Mouse (Mus musculus) kidney, adult 9 months (tissue): ENCODE measurements at regions not wholly inside any gene's neighbourhood (a gene's known extent, or its start where the extent isn't known, plus 50 kb on each side); places are given as distances from the start of the nearest gene placed in this dataset.
"Not testable (repeated sequence)": the region's sequence is repeated elsewhere in the genome, so short reads cannot be mapped to it uniquely, and the experiment has no call there.

Experiments used
- DNase-seq: peaks from one replicate; pipeline ENCODE4 v3.0.0; 2022

DNA sequence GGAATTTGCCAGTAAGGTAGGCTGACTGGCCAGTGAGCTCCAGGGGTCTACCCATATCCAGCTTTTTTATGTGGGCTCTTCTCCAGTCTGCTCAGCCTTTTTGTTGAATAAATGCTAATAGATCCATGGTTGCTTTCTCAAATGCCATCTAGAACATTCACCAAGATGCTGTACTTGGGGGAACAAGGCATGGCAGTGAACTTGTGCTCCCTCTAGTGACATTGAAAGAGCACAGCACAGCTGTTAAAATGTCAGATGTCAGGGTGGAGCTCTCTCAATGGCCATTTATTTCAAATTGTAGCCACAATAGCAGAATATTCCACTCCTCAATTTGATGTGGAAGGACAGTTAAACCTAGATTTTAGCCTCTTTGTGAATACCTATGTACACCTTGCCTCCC lies 86.3 kb downstream of the Kcnk1 start:
- DNase-seq: peak; percentile 20

DNA sequence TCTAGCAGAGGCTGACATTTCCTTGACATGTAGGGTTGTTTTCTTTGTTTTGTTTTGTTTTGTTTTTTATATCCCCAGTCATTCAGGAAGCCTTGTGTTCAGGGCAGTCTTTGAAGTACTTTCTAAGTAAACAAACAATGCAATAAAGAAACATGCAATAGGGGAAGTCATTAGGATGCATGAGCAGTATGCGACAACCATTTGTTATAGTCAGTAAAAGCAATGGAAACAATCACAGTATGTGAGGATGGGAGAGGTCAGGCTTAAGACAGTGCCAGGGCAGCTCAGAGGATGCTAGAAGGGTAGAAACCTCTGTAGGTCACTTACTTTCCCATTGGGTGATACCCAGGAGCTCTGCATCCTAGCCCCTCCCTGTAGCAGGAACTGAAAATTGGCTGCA lies 87.9 kb downstream of the Kcnk1 start:
- DNase-seq: no peak

DNA sequence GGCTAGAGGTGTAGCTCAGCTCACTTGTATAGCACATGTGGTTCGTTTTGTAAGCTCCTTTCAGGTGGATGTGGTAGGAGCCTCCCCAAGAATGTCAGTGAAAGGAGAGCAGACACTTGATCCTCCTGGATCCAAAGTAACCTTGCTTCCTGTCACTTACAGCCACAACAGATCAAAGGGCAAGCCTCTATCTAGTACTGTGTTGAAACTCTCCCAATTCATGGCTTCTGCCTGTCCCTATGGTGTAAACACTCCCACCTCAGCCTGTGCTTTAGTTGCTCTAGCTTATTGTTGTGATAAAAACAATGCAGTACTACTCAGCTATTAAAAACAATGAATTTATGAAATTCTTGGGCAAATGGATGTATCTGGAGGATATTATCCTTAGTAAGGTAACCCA lies 95.8 kb downstream of the Kcnk1 start:
- no peak for DNase-seq

DNA sequence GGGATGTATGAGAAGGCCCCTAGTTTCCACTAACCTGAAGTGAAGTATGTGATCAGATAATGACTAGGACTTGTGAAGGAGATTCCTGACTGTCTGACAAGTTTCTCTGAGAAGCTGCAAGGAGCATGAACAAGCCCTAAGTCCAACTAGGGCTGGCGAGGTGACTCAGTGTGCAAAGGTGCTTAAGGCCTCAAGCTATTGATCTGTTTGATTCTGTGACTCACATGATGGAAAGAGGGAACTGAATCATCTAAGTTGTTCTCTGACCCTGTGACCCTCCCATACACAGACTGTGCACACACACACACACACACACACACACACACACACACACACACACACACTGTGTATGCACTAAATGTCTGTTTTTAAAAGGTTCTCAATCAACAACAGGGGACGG lies 99.0 kb downstream of the Kcnk1 start:
- DNase-seq: no peak

DNA sequence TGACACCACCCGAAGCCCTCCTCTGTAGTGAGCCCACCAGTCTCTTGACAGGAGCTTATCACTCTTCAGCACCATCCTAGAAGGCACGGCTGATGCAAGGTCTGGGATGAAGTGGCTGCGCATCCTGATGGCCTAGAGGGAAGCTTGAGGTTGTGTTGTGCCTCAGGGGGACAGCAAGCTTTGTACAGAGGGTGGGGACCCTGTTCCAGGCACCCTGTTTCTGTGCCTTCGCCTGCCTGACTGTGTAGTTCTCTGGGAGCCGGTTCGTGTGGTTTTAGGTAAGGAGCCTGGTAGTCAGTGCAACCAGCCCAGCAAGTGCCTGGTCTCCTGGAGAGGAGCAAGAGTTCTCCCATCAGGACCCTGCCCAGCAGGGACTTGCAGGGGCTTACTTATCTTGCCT lies 101.1 kb downstream of the Kcnk1 start:
- no peak for DNase-seq

DNA sequence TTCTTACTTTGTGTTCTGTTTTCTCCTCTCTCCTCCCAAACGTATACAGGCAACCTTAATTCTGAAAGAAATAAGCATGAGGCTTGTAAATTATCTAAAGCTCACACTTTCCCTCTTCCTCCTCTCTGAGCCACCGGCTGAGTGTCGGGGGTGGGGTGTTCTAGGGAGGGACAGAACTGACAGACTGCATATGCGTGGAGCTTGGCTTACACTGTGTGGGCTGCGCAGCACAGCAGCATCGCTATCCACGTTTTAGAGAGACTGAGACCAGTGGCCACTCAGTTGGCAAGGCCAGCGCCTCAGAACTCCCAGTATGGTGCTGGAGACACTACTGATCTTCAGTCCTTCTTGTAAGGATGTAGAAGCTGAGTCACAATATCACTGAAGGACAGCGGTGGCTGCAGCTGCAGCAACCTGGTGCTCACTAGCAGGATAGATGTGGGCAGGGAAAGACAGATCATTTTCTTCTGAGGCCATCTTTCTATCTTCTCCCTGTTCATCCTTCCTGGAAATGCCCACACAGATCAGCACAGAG lies 101.7 kb downstream of the Kcnk1 start:
- DNase-seq: no peak

DNA sequence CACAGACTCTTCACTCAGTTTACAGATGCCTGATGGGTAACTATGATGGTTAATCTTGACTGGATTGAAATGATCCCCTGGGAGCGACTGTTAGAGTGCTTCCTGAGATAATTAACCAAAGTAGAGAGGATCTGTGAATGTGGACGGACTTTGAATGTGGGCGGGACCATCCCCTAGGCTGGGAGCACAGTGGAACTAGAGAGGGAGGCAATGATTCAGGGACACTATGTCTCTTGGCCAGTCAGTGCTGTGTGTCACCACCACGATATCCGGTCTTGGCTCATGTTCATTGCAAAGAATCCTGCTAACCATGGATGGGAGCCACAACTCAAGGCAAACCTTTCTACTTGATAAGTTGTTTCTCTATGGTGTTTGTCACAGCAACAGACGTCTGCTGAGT lies 103.9 kb downstream of the Kcnk1 start:
- DNase-seq: peak; percentile 84

DNA sequence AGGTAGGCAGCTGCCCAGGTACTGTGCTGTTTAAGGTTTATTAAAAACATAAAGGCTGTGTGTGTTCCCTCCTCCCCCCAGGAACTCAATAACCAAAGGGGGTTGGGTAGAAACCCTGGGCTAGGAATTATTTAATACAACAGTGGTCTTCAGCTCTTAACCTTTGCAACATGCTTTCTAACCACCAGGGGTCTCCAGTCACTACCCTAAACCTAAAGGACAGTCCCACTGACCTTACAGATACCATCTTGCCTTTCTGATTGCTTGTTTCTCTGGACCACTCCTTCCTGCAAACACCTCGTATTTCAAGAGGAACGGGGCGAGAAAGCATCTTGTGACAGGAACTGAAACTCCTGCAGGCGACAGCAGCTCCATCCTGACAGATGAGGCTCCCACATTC lies 104.9 kb downstream of the Kcnk1 start:
- DNase-seq: no peak

DNA sequence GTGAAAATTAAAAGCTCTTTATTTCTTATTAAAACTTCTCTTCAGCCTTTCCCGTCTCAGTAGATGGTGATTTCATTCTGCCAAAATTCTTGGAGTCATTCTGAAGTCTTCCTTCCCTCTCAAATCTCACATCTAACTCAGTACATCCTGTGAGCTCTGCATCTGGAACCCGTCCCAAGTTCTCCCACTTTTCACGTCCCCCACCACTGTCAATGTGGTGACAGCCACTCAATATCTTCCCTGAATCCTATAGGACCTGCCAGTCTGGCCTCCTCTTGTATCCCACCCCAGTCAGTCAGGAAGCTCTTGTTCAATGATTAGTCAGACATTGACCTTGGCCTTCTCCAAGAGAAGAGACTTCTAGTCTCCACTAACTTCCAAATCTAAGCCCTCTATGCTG lies 110.1 kb downstream of the Kcnk1 start:
- no peak for DNase-seq

DNA sequence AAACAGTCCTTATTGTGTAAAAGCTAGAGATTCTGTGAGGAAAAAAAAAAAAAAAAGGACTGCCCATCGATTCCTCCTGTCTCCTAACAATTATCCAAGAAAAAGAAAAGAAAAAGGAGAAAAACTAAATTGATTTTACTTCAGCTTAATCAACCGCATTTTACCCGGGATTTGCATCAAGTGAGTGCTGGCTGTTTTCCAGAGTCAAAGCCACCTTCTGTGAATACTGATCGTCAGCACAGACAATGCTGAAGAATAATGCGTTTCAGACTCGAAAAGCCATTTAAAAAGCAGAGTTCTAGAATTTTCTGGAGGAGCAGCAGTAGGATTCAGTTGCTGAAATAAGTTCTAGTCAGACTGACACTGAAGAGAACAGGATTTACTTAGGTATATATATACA lies 131.1 kb downstream of the Kcnk1 start:
- no peak for DNase-seq

DNA sequence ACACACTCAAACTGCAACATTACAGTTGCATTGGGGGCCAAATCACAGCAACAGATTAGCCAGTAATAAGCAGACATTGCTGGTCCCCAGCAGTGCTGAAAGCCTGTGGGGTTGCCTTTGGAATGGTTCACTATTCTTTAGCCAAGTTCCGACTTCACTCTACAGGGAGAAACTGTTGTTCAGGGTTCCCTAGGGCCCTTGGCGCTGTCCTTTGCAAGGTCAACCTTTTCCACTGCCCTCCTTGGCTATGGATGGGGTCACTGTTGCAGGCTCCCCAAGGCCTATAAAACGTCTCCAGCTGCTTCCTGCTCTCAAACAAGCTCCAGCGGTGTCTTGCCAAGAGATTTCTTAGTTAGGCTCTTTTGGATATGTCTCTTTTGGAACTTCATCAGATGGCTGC lies 137.1 kb downstream of the Kcnk1 start:
- peak; percentile 57 for DNase-seq

DNA sequence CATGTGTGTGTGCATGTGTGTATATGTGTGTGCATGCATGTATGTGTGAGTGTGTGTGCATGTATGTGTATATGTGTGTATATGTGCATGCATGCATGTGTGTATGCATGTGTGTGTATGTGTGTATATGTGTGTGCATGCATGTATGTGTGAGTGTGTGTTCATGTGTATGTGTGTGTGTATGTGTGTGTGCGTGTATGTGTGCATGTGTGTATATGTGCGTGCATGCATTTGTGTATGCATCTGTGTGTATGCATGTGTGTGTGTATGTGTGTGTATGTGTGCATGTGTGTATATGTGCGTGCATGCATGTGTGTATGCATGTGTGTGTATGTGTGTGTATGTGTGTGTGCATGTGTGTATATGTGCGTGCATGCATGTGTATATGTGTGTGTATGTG lies 137.9 kb downstream of the Kcnk1 start:
- not testable (repeated sequence) for DNase-seq

DNA sequence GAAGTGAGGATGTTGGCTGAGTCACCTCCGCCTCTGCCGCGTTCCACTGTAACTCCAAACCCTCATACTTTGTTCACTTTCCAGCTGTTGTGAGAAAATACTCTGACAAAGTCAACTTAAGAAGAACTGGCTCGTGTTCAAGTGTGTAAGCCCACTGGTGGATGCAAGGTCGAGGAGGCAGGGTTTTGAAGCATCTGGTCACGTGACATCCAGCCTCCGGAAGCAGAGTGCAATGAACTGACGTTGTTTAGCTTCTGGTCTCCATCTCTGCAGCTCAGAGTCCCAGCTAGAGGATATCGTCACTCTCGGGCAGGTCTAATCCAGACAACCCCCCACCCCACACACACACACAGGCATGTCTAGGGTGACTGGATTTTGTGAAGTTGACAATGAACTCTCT lies 140.1 kb downstream of the Kcnk1 start:
- DNase-seq: no peak

DNA sequence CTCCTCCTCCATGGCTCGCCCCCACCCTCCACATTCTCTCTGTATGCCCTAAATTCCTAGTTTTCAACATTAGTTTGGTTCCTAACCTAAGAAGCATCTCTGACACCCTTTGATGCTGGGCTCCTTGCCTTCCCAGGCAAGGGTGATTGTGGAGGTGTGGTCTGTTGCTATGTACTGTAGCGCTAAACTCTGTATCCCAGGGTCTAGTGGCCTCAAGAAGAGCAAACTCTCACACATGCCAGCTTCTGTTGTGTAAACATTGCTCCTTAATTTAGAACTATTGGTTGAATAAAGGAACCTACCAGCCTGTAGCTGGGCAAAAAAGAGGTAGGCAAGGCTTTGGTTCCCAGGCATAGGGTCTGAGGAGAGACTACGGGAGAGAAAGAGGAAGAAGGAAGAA lies 140.6 kb downstream of the Kcnk1 start:
- DNase-seq: no peak

DNA sequence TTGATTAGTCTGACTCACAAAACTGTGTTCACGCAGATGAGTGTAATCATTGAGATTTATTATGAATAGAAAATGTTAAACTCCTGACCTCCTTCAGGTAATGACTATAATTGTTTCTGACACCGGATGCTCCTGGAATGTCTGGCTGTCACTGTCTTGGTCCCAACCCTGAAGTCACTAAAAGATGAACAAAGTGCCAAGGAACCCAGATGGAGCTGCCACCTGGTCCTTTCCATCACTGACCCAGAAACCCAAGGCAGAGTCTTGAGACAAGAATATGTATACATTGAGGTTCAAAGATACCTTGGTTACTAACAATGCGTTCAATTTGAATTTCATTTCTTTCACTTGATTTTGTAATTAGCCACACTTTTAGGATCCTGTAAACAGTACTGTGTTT lies 142.0 kb downstream of the Kcnk1 start:
- no peak for DNase-seq

DNA sequence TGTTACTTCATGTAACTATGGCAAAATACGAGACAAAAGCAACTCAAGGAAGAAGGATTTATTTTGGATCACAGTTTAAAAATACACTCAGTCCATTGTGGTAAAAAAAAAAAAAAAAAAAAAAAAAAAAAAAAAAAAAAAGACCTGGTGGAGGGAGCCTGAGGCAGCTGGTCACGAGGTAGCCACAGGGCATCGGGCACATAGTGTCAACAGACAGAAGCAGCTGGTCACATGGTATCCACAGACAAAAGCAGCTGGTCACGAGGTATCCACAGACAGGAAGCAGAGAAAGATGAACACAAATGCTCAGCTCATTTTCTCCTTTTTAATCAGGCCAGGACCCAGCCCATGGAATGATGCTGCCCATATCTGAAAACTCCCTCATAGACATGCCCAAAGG lies 142.5 kb downstream of the Kcnk1 start:
- no peak for DNase-seq

DNA sequence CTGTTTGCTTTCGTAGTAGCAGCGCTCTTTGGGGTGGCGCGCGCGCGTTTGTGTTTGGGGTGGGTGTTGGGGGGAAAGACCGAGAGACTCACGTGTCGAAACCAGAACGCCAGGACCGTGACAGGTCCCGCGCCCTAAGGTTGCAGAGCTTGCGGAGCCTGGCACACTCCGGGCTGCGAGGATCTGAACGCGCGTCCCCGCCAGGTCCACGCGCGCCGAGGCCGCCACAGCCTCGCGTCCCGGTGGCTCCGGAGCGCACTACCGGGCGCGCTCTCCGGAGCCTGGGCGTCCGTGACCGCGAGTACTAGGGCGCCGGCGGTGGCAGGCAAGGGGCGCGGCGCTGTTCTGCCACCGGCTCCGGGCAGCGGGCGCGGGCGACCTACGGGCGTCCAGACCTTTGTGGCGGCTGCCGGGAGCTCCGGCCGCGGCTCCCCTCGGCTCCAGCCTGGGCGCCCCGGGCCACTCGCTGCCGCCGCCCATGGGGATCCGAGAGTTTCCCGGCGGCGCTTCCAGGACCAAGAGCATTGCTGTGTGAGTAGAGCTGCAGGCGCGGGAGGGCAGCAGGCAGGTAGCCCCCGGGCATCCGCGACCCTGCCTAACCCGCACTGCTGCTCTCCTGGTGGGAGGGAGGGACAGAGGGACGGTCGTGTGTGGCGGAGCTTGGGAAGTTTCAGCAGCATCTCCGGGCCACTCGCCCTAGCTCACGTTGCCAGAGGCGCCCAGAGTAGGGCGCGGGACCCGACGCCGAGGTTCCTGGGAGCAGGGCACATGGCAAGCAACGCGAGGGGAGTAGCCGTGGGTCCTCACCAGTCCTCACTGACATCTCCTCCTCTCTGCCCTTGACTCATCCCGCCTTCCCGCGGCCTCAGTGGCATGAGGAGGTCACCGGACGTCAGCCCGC lies 143.9 kb downstream of the Kcnk1 start:
- DNase-seq: no peak

DNA sequence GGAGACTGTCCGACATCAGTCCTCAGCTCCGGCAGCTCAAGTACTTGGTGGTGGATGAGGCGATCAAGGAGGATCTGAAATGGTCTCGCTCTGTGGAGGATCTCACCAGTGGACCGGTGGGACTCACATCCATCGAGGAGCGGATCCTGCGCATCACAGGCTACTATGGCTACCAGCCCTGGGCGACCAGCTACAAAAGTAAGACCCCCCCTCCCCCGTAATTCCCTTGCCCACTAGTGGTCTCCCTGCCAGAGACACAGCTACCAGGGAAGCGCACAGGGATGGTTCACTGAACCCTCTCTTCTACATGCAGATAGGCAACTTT lies 144.5 kb downstream of the Kcnk1 start:
- DNase-seq: no peak

DNA sequence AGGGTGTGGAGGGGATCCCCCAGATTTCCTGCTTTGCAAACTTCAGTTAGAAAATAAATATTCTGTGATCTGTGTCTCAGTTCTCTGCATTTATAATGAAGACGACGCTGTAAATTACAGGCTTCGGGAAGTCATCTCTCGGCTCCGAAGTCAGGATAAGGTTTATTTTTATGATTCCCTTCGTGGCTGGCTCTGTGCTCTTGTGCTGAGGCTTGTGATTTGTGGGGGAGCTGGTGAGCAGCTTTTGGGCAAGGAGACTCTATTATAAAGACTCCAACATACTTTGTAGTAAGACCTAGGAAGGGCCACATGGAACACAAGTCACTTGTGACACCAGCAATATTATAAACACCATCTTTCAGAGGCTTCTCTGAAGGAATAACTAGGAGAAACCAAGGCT lies 146.0 kb downstream of the Kcnk1 start:
- no peak for DNase-seq

DNA sequence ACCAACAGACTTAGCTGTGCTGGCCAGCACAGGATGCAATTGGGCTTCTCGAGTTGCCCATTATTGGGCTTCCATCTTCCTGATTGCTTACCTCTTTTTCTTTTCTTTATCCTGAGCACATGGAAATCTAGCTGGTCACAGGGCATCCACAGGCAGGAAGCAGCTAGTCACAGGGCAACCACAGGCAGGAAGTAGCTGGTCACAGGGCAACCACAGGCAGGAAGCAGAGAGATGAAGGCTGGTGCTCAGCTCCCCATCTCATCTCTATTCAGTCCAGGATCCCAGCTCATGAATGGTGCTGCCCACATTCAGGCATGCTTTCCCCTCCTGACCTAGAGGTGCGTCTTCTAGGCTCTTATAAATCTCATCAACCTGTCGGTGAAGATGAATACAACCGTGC lies 146.8 kb upstream of the Slc35f3 start:
- no peak for DNase-seq

DNA sequence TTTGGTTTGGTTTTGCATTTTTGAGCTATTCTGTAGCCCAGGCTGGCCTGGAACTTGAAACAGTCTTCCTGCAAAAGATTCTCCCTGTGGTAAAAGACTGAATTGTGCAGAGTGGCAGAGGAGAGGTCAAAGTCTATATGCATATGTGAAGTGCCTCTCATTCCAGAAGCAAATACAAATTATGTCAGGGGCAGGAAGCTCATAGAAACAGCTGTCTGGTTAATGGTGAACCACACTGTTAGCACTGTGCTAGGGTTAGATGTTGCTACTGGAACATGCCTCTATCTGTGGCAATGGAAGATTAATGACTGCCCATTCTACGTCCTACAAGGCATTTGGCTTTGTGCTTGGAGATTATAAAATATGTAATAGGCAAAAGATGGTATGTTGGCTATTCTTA lies 144.4 kb upstream of the Slc35f3 start:
- DNase-seq: peak; percentile 35

DNA sequence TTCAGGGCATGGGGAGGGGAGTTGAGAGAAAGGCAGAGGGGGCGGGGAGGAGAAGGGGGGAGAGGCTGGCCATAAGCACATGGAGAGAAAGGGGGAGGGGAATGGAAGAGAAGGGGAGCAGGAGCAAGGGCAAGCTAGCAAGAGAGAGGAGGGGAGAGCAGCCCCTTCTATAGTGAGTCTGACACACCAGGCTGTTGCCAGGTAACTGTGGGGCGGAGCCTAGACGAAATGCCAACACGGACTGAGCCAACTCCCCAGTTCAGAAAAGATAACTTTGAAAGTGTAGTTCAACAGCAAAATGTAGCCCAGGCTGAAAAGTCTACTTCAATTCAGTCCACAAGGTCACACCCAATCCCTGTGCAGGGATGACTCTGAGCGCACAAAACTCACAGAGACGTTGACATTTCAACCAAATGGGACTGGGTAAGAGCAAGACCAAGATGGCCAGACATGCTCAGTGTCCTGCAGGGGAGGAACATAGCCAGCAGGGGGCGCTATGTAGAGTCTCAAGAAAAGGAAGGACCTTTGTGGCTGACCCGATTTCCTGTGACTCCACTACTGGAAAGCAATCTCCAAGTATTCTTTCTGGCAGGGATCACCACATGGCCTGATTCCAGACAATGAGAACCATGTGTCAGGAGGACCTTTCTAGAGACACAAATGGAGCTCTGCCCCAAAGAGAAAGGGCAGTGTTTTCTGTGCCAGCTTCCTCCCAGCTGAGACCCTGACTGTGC lies 140.7 kb upstream of the Slc35f3 start:
- DNase-seq: peak; percentile 54

DNA sequence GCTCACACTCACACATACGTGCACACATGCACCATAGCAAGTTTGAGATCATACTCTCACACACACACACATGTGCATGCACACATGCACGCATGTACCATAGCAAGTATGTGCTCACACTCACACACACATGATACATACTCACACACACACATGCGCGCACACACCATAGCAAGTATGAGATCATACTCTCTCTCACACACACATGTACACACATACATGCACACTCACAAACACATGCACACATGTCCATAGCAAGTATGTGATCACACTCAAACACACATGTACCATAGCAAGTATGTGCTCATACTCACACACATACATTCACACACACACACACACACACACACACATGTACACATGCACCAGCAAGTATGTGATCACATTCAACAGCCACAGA lies 138.9 kb upstream of the Slc35f3 start:
- no peak for DNase-seq

DNA sequence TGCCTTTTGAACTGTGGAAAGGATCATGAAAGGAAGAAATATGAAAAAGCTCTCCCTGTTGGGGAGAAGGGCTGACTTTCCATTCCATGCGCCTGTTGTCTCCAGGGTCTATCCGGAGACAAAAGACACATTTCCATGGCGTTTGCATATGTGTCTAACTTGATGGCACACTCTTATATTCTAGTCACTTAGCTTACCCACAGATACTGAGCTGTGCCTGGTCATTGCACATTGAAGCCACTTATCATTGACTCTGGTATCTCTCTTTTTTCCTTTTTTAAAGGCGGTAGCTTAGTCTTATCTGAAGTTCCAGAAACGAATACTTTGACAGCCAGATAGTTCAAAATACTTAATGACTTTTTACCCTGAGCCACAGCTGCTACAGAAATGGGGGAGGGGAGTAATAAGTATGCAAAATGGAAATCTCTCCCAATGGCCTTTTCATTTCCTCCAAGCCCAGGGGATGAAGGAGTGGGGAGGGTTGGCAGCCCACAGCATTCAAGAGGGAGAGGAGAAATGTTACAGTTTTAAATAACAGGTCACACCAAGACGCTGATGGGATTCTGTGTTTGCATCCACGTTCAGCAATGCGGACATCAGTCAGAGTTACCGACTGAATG lies 137.9 kb upstream of the Slc35f3 start:
- DNase-seq: no peak
